Mouse (Mus musculus) ES-Bruce4 (cell line): ENCODE results near the gene 2900026A02Rik.

Experiments
- CTCF ChIP-seq: IDR thresholded peaks from one replicate; pipeline ENCODE4 v1.8.1; 2011; ENCODE audit warnings: low read depth, low read length
- POLR2A ChIP-seq: IDR thresholded peaks from one replicate; pipeline ENCODE4 v1.8.1; 2011; ENCODE audit warnings: low read length; ENCODE audit not compliant: insufficient read depth

DNA sequence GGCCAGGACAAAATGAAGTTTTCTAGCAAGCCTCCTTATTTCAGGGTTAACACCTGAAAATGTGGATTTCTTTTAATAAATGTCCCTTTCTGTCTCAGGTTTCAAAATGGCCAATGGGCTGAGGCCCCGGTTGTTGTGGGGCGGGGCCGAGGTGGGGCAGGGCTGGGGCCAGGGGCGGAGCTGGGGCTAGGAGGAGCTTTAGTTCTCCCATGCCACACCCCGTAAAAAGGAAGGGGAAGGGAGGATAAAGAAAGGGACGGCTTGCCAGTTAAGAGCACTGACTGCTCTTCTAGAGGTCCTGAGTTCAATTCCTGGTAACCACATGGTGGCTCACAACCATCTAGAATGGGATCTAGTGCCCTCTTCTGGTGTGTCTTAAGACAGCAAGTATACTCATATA is 39.6 kb downstream of the 2900026A02Rik start:
- no peak for TF ChIP-seq CTCF
- TF ChIP-seq POLR2A, result no peak
